Mouse (Mus musculus) lung, embryonic 15.5 days (tissue): ENCODE data around the gene Gm3015. TPM values are rescaled to one million over a fixed set of nuclear protein-coding genes. Genes with fewer than 3 reads are reported as not detected.
"Not testable (repeated sequence)": the region's sequence is repeated elsewhere in the genome, so short reads cannot be mapped to it uniquely, and the experiment has no call there.

ENCODE experiments used
- ATAC-seq: fragments of 200-750 bp; cut with Nextera tagmentation; 2 replicates; pipeline ENCODE4 v1.8.0; 2017; ENCODE audit warnings: moderate number of reproducible peaks, borderline replicate concordance; ENCODE audit not compliant: low FRiP score, low TSS enrichment; ENCODE audit errors: extremely low read depth
- H3K27ac ChIP-seq: fragments of 300-500 bp; sonication (generic); 2 replicates; pipeline ENCODE4 v1.5.1; 2015; ENCODE audit warnings: moderate library complexity, mild to moderate bottlenecking, inconsistent platforms
- H3K27me3 ChIP-seq: fragments of 300-500 bp; sonication (generic); 2 replicates; pipeline ENCODE4 v1.6.1; 2015; ENCODE audit warnings: inconsistent platforms
- H3K36me3 ChIP-seq: fragments of 300-500 bp; sonication (generic); 2 replicates; pipeline ENCODE4 v1.6.1; 2015; ENCODE audit warnings: inconsistent platforms
- H3K4me1 ChIP-seq: fragments of 300-500 bp; sonication (generic); 2 replicates; pipeline ENCODE4 v1.6.1; 2015; ENCODE audit warnings: inconsistent platforms
- H3K4me2 ChIP-seq: fragments of 300-500 bp; sonication (generic); 2 replicates; pipeline ENCODE4 v1.6.1; 2015; ENCODE audit warnings: inconsistent platforms, mild to moderate bottlenecking, moderate library complexity
- H3K4me3 ChIP-seq: fragments of 300-500 bp; sonication (generic); 2 replicates; pipeline ENCODE4 v1.5.1; 2015; ENCODE audit warnings: mild to moderate bottlenecking, inconsistent platforms
- H3K9ac ChIP-seq: fragments of 300-500 bp; sonication (generic); 2 replicates; pipeline ENCODE4 v1.6.1; 2015; ENCODE audit warnings: inconsistent platforms
- H3K9me3 ChIP-seq: fragments of 300-500 bp; sonication (generic); 2 replicates; pipeline ENCODE4 v1.6.1; 2016; ENCODE audit warnings: inconsistent platforms
- WGBS: fragments of 180-500 bp; shearing (Covaris S2); methylation state at CpG from one replicate; pipeline ENCODE4 v1.1.7; 2015; 5-methylcytosine and 5-hydroxymethylcytosine counted together
- polyA plus RNA-seq: library from polyadenylated mRNA; unstranded; fragments of >200 nt; fragmentation: Nextera tagmentation; extraction: Ambion mirVana; gene quantifications from 2 replicates; pipeline ENCODE4 v1.2.1, GENCODE M21; 2015

Gm3015 gene
- polyA plus RNA-seq: not detected in 2 replicates

- not testable (repeated sequence) for H3K9ac ChIP-seq, H3K4me3 ChIP-seq, H3K4me2 ChIP-seq, H3K27ac ChIP-seq, H3K27me3 ChIP-seq, H3K36me3 ChIP-seq, ATAC-seq, H3K4me1 ChIP-seq, H3K9me3 ChIP-seq
- 100% methylated on average over 1 of the region's 1 CpGs for WGBS
Measured at GRCm38 (mm10) chr14:42768721-42769120, at the start of gene Gm3015. Gm3015 (minus strand) TSS chr14:42768821.

GRCm38 (mm10) chr14:42797887-42798286 lies 29.3 kb upstream of the Gm3015 start, which contains the start of gene Gm10377:
Gm10377 (minus strand) TSS chr14:42797987.
- not testable (repeated sequence) for H3K4me1 ChIP-seq, H3K4me2 ChIP-seq, H3K9ac ChIP-seq, H3K36me3 ChIP-seq, H3K4me3 ChIP-seq, H3K27me3 ChIP-seq, H3K9me3 ChIP-seq, H3K27ac ChIP-seq, ATAC-seq

Other genes with a start within 250 kb of the Gm3015 start
- not detected in 2 replicates for gene Gm8024, start 244.5 kb downstream of the Gm3015 start, polyA plus RNA-seq
- not detected in 2 replicates for gene Gm17124, start 168.9 kb downstream of the Gm3015 start, polyA plus RNA-seq
- gene Gm3633, start 126.9 kb downstream of the Gm3015 start, polyA plus RNA-seq: not detected in 2 replicates
- gene Gm10378, start 112.9 kb downstream of the Gm3015 start, polyA plus RNA-seq: not detected in 2 replicates
- not detected in 2 replicates for gene Gm10377, start 29.2 kb upstream of the Gm3015 start, polyA plus RNA-seq
- not detected in 2 replicates for gene Gm21977, start 84.7 kb upstream of the Gm3015 start, polyA plus RNA-seq
- gene Gm8082, start 224.8 kb upstream of the Gm3015 start, polyA plus RNA-seq: not detected in 2 replicates
- not detected in 2 replicates for gene Gm10376, start 246.8 kb upstream of the Gm3015 start, polyA plus RNA-seq